Mouse (Mus musculus) kidney, adult 18-20 months (tissue): ENCODE measurements around the gene Ache.

Experiments used
- DNase-seq: peaks from one replicate; pipeline ENCODE4 v3.0.0; 2021

Gene Ache

GRCm38 (mm10) chr5:137295712-137296111 is 8.4 kb downstream of the Ache start:
- DNase-seq, result no peak

DNA sequence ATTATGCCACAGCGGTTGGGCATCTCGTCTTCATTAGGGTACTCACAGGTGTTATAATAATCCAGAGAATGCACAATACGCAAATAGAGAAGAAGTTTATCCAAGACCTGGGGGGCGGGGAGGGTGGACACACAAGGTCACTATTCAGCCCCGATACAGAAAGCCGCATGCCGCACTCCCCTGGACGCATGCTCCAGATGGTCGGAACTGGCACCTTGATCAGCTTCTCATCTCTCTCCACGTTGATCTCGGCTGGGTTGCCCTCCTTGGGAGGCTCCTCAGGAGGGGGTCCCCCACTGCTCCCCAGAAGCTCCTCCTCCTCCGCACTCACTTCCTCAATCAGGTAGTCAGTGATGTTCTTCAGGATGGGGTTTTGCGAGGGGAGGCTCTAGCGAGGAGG is 9.8 kb downstream of the Ache start:
- DNase-seq, result no peak

DNA sequence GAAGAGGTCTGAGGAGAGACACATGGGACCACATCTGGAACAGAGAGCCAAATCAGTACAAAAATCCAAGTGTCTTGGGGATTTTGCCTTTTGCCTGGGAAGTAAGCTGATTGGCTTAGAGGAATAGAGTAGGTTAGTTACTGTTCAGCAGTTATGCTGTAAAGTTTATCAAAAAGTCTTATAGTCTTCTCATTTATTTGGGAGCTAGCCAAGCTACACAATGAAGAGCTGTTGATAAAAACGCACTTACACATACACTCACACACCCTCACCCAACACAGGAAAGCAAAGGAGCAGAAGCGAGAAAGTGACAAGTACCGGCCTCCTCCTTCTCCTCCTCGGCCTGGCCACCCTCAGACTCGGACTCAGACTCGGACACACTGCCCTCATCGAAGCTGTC is 11.9 kb downstream of the Ache start:
- DNase-seq, result no peak

DNA sequence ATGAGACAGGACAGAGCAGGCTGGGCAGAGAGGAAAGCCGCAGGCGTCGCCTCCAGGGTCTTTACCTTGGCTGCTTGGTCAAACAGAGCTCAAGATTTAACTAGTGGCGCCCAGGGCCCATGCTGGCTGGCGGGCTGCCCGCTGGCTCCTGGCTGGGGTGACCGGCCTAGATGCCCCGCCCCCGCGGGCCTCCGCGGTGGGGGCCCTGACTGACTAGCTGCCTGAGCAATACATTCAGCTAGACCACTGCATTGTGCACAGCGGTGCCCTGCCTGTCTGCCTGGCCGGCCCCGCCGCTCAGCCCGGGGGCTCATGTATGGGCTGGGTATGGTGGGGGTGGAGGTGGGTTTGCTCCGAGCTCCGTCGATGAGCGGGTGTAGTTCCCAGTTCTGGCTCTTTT is 13.9 kb downstream of the Ache start:
- peak; percentile 46 for DNase-seq

DNA sequence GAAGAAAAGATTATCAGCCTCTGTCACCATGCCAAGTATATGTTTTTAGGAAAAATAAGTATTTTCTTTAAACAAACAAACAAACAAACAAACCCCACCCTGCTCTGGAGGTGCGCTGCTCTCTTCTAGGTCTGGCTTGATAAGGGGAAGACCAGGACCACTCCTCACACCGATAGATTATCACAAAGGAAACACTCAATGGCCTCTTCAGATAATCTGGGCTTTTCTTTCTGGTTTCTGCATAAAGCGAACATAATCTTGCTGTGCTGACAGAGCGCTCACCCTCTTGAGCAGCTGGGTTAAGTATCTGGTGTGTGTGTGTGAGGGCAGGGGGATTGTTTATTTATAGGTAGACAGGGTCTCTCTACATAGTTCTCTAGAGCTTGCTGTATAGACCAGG is 16.3 kb downstream of the Ache start:
- DNase-seq, result no peak

DNA sequence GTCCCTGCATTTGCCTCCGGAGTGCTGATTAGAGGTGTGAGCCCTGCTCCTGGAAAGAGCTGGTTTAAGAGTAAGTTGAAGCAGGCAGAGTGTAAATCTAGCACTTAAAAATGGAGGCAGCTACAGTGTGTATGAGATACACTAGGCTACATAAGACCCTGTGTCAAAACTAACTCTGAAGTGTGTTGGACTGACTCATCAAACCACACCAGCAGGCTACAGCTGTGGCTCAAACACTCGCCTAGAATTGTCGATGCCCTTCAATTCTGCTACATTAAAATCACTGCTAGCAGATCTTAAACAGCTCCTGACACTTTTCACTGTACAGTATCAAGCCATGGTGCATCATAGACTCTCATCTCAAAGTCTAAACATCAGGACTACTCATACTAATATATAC is 16.8 kb downstream of the Ache start:
- no peak for DNase-seq

GRCm38 (mm10) chr5:137304816-137305215 is 17.5 kb downstream of the Ache start:
- DNase-seq, result no peak

GRCm38 (mm10) chr5:137305822-137306221 is 18.5 kb downstream of the Ache start:
- DNase-seq, result no peak

- DNase-seq, result no peak
Measured at GRCm38 (mm10) chr5:137306439-137307005, 19.2 kb downstream of the Ache start.

GRCm38 (mm10) chr5:137307071-137307912 is 20.0 kb downstream of the Ache start, which contains the start of gene Srrt:
Gene Srrt (minus strand): TSS chr5:137307674.
- DNase-seq, result peak; percentile 92

- no peak for DNase-seq
Measured at GRCm38 (mm10) chr5:137308356-137308755, 21.0 kb downstream of the Ache start.

DNA sequence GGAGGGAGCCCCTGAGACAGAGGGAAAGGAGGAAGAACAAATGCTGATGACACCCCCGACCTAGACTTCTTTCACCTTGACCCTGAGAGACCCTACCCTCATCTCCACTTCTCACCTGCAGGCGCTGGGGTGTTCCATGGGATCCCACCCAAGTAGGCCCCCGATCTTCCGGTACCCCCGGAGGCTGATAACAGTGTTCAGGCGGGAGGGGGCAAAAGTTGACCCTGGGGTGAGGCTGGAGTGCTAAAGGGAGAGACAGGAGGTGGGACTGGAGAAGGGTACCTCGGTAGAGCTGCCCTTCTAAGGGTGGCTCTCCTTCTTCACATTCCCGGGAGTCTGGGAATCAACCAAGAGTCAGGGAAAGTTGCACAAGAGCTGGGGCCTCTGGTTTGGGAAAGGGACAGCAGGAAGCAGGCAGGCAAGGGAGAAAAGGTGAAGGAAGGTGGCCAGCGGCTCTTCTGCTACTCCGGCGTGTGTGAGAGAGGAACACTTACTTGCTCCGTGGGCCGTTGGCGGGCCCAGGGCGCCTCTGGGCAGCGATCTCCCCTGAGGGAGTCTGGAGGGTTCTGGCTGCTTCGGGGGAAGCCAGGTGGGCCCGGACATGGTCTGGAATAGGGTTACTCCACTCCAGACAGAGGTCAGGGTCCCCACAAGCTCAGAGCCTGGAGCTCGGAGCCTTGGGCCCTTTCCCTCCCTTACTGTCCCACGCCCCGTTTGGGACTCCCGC is 26.3 kb downstream of the Ache start:
- DNase-seq, result no peak

- DNase-seq, result peak; percentile 91
Measured at GRCm38 (mm10) chr5:137314193-137315083, 27.1 kb downstream of the Ache start, which contains the start of gene Trip6. Gene Trip6 (minus strand): TSS chr5:137314404.

DNA sequence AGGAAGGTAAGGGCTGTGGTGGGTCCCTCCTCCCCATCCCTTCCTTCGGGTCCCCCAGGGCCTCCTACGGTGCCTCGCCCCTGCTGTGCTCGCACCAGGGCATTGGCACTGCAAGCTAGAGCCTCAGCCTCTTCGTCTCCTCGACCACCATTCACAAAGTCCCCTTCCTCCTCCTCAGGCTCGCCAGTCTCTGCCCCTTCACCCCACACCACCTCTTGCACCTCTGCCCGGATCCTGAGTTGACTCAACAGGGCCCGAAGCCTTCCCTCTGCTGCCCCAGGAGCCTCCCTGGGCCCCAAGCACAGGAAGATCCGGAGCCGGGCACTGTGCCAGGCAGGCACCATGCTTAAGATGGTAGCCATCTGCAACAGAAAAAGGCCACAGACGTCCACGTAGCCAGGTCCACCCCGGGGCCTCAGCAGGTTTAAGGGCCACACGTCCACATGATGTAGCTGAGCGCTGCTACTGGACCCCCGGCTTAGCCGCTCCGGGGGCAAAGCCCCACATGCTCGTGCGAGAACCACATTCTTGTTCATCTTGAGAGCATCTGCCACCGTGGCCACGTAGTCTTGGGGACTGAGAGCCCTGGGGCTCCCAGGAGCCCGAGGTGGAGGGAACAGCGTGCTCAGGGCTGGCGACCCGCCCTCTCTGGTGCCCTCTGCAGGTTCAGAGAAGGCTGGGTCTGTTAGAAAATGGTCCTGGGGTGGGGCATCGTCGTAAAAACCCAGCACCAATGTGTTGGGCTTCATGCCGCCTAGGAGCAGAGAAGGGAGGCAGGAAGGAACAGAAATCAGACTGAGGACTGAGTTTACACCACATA is 28.0 kb downstream of the Ache start:
- DNase-seq, result peak; percentile 38

DNA sequence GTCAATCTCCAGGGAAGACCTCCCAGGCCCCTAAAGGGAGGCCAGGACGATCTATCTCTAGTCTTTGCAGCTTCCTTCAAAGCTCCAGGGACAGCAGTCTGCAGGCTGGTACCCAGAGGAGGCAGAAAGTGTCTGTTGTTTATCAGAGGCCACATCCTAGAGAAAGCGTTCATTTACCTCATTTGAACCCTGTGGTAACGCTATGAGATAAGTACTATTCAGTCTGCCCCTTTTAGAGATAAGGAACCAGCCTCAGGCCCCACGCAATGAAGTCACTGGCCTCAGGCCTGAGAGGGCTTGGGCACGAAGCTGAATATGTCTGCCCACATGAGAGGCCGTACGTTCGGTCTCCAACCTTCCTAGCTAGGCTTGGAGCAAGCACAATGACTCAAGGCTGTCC is 30.0 kb downstream of the Ache start:
- DNase-seq, result no peak

DNA sequence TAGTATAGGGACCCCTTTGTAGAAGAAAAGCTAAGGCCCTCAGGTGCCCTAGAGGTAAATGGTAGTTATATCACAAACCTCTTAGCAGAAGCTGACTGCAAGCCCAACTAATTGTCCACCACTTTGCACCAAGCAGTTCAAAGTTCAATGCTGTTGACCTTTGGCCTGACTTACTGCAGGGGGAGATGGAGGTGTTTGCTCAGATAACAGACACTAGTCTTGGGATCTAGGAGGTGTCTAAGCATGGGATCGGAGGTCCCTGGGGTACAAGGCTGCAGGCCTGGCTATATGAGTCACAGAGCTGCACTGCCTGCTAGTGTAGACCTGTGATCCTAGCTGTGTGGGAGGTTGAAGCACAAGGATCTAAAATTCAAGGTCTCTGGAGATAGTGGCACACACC is 31.3 kb downstream of the Ache start:
- peak; percentile 56 for DNase-seq

DNA sequence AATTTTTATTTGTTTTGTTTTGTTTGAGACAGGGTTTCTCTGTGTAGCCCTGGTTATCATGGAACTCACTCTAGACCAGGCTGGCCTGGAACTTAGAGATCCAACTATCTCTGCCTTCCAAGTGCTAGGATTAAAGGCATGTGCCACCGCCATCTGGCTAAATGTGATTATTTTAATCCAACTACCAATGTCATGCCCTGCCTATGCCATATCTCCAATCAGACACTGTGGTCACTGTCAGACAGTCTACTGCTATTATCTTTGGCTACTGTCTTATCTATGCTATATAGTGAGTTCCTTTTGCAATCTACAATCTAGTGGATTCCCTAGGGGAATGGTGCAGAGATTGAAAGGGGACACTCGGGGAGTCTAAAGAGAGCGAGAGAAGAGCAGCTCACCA is 33.7 kb downstream of the Ache start:
- DNase-seq, result no peak

DNA sequence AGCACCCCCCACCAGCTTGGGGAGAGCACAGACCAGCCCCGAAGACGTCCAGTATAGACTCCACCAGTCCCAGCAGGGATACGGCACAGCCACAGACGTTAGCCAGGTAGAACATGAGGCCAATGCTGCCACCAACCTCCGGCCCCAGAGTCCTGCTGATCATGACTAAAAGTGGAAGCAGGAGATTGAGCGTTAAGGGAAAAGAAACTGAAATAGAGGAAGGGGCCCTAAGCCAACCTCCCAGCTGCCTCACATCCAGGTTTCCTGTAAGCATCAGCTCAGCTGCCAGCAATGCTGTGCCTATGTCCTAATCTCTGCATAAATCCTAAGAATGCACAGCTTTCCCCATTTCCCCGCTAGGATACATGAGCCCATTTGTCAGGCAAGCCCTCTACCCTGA is 43.6 kb downstream of the Ache start:
- no peak for DNase-seq

DNA sequence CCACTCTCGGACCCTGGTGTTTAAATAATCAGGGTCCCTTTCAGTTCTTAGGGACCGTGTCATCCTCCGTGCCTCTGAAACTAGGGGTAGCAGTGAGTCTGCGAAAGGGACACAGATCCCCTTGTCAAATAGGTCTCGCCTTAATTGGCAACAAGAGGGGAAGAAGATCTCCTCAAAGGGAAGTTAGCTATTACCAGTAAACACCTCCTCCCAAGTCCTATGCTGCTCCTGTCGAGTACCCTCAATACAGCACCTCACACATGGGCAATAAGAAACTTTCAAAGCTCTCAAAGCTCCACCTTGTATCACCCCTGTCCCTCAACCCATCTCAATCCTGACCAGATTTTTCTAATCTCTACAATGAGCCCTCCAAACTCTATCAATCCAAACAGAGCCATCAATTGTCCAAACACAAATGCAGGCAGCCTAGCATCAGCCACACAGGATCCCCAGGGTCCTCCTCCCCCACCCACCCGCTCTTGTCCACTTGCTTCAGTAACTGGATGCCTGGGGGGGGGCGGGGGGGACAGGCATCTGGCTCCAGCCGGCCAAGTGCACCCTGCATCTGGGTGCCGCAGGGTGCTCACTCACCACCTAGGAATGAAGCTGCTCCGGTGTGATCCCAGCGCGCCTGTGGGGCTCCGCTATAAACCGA is 45.7 kb downstream of the Ache start:
- DNase-seq, result no peak

- DNase-seq, result peak; percentile 99
Measured at GRCm38 (mm10) chr5:137333512-137334174, 46.3 kb downstream of the Ache start, which contains the start of gene Slc12a9. Gene Slc12a9 (minus strand): TSS chr5:137333597.

GRCm38 (mm10) chr5:137334317-137334716 is 47.0 kb downstream of the Ache start:
- no peak for DNase-seq
